Mouse (Mus musculus) stomach, postnatal 0 days (tissue): ENCODE measurements around the gene Tmem44.

Experiments
- CTCF ChIP-seq: IDR thresholded peaks from 2 replicates; pipeline ENCODE4 v1.5.1; 2016; ENCODE audit warnings: antibody characterized with exemption, low read depth, mild to moderate bottlenecking, moderate library complexity
- EP300 ChIP-seq: optimal IDR thresholded peaks from 2 replicates; pipeline ENCODE3; 2016; ENCODE audit warnings: antibody characterized with exemption

GRCm38 (mm10) chr16:30503958-30504357 lies 46.7 kb downstream of the Tmem44 start:
- peak; percentile 90 for TF ChIP-seq CTCF
- TF ChIP-seq EP300 = no peak
